Mouse (Mus musculus): ENCODE measurements around the gene 1700011L22Rik.

Gene 1700011L22Rik

DNA sequence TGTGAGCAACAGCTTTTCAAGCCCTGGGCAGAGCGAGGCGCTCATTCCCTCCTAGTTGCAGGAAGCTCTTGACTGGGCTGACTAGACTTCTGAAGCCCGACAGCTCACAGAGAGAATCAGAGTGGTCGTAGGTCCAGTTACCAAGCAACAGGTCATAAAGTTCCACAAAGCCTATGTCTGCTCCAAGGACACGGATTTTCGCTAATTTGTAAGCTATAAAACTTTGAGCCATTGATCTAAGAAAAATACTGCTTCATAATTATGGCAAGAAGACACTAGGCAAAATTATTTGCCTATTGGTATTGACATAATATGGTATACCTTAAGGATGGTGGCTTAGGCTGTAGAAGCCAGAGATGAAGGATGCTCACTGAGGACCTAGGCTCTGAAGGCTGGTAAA is at the start of gene 1700011L22Rik:
TSS of gene 1700011L22Rik (minus strand) at position 101 of the 400 bp plus-strand sequence.
- DNase-seq, result no peak

DNA sequence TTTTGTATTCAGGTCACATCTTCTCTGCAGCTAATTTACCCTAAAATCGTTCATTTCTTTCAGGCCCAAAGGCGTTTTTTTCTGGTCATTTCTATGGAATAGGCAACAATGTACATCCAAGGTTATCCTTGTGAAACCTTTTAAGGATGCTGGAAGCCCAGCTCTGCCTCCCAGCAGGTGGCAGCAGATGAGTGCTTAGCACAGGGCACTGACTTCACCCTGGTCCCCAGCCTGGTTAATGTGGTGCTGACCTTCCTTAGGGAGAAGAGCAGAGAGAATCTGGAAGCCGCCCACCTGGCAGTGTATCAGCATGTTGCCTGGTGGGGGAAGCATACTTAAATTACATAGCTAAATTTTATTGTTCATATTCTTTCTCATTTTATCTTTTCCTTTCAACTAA is 49.4 kb upstream of the 1700011L22Rik start:
- DNase-seq, result peak; percentile 84 to 88

DNA sequence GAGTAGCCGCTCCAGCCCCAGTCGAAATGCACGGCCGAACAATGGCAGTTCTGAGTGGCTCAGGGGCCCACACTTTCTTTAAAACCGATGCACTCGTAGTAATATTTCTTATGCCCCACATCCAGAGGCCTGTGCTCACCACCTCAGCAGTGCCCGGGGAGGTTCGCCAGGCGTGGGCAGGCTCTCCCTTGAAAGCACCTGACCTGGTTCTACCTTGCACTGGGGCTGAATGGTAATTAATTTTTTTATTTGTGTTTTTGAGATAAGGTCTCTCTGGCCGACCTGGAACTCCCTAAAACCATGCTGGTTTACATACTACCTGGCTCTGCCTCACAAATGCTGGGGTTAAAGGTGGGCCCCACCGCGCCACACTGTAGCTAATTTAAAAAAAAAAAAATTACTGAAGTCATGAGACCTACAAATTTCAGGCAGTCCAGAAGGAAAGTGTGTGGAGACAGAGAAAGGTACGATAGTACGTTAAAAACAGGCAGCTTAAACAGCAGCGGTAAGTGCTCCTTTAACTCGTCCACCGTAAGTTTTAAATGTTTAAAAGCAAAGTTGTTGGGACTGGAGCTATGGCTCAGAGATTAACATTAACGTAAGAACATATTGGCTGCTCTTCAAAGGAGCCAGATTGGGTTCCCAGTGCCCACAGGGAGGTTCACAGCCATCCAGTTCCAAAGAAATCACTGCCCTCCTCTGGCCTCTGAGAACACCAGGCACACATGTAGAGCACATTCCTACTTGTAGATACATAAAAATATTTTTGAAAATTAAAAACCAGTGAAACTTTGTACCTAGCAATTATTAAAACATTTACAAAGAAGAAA is 47.1 kb upstream of the 1700011L22Rik start:
- DNase-seq, result no peak

DNA sequence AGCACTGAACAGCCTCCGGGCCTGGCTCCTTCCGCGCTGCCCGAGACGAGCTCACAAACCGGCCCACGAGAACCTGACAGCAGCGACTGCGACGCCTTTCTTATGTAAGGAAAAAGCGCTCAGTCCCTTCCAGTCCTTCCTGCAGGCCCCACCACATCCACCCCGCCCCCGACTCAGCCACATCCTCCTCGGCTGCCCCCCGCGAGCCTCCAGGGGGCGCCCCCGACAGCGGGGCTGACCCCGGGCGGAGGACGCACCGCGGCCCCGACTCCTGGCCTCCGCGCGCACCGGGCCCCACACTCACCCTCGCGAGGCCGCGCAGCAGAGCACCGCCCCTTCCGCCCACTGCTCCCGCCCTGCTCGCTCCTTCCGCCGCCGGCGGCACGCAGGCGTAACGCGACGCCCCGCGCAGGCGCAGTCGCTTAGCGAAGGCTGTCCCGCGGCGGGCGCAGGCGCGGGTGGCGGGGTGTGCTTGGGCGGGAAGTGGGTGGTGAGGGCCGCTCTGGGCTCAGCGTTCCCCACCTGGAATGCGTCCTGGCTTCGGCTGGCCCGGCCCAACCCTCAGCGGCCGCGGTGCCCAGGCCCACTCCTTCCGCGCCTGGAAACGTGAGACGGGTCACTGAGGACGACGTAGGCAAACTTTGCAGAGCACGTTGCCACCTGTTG is 46.4 kb upstream of the 1700011L22Rik start, which contains the start of gene Mmaa:
TSS of gene Mmaa (minus strand) at position 328 of the 666 bp plus-strand sequence.
- peak; percentile 96 to 99 for DNase-seq

DNA sequence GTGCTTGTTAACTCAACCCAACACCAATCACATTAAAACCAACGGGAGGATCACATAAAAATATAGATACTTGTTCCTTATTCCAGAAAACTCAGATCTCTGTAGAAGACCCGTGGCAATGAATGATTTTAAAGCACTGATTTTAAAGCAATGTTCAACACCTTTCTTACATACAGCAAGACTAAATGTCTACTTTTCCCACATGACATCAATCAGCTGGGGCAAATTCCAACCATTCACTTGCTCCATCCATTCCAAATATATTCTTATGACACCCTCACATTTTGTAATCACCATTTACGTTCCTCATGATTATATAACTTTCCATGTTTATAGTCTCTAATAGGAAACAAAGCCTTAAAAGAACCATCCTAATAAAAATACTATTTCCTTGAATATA is 45.5 kb upstream of the 1700011L22Rik start:
- no peak for DNase-seq

DNA sequence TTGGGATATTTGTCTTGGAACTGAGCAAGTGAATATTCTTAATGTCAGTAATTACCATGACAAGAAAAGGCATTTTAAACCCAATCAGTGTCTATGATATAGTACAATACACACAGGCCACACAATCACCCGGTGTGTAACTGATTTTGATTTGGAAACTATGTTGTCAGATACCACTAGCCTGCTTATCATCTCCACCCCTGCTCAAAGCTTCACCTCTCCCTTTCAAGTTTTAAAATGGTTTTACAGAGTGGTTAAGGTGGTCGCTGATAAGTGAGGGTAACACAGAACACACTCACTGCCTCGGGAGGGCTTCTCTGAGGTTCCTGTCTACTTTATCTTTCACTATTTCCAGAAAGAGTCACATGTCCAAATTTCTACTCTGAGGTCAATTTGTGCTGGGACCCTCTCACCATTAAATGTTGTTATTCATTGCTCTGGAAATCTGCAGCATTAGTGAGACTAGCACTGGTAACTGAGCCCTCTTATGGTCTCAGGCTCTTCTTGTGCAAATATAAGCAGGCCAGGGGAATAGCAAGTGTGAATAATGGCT is 44.4 kb upstream of the 1700011L22Rik start:
- DNase-seq, result no peak

DNA sequence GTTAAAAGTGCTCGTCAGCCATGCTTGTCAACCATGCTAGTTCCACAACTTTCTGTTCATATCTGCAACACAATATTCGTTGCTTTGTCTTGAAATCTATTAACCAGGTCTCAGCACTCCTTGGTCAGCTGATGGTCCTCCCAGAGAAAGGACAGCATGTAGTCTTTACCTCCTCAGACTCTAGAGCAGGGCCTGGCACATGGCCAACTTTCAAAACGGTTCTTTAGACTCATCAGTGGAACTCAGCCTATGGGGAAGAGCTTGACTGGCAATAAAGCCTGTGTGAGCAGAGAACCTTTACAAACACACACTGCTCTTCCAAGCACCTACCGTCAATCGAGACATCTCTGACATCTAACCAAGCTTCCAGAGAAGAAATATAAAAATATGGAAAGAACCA is 41.2 kb upstream of the 1700011L22Rik start:
- DNase-seq, result peak; percentile 42 to 43

DNA sequence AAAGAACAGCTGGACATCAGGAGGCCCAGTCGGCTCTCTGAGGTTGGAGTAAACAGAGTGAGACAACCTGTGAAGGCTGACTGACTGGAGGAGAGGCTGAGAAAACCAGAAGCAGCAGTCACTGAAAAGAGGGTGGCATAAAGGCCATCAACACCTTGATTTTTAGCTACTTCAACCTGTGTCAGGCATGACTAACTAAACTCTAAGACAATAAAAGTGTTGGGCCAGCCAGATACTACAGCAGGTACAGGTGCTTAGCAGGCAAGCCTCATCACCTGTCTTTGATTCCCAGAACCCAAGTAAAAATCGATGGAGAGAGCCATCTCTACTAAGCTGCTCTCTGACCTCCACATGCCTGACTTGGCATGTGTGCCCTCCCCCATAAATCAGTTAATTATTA is 40.3 kb upstream of the 1700011L22Rik start:
- no peak for DNase-seq

DNA sequence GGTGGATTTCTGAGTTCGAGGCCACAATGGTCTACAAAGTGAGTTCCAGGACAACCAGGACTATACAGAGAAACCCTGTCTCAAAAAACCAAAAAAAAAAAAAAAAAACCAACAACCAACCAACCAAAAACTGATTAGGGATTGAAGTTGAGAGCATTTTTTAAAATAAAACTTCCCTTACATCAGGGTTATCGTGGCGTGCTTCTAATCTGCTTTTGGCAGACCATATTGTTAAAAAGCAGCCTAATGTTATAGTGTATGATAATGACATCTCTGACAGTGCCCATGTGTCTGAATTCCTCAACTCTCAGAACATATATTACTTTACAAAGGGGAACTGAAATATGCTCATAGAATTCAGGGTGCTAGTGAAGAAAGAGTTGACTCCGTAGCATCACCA is 39.9 kb upstream of the 1700011L22Rik start:
- DNase-seq, result no peak

DNA sequence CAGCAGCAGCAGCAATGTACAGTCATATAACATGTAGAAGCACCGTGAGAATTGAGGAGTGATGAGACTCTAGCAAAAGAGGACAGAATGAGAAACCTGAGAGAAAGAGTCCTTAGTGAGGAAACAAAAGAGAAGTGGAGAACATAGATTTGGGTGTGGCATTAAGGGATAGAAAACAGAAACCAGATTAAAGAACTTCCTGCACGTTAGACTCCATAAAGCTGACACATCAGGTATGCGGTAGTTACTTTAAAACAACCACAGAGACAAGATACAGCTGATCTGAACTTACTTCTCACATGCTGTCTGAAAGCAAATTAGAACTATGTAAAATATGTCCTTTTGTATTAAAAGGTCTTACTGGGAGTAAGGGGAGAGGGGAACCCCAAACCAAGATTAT is 38.1 kb upstream of the 1700011L22Rik start:
- no peak for DNase-seq

DNA sequence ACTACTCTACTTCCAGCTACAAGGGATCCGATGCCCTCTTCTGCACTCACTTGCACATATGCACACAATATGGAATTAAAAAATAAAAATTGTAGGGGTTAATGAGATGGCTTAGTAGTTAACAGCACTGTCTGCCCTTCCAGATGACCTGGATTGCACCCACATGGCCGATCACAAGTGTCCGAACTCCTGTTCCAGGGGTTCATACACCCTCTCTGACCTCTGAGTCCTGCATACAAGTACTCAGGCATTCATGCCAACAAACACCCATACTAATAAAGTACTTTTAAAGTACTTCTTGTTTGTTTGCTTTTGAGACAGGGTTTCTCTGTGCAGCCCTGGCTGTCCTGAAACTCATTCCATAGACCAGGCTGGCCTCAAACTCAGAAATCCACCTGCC is 36.3 kb upstream of the 1700011L22Rik start:
- no peak for DNase-seq

DNA sequence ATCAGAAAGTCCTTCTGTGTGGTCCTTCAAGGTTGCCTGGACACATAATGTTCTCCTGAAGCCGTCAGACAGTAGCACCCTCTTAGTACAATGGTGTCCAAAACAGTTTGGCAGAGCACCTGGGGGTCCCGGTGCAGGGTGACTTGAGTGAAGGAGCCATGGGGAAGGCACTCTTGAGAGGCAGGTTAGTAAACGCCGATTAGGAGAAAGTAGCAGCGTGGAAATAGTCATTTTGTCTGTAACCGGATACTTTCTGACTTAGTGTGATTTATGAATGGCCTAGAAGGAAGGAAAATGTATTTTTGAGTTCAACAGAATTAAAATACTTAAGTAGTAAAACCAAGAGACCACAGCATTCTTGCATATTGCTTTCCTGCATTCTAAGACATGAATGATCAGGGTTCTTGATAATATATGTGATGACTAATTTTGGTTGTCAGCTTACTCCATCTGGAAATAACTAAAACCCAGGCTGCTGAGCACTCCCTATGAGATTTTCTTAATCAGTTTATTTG is 33.1 kb upstream of the 1700011L22Rik start:
- no peak for DNase-seq

DNA sequence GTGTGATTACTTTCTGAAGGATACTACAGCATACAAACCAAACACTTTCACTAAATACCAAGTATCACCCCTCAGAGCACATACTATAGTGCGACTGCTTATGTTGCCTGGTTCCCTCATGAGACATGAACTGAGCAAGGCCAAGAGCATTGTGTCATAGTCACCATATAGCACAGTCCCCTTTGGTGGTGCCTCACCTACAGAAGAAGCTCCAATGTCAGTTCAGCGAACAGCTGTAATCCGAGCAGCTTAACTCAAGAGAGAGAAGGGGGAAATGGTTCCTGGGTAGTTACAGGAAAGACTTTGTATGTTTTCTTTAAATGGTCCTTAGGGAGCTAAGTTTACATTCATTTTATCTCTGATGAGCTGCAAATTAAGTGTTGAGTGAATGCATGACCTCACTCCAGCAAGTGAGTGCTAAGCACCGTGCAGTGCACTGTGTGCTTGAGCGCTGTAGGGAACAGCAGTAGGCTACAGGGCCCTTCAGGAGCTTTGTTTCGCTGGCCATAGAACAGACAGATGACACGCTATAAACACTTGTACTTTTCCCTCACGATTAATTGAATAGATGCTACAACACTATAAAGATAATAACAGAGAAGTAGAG is 29.0 kb upstream of the 1700011L22Rik start:
- DNase-seq, result no peak

DNA sequence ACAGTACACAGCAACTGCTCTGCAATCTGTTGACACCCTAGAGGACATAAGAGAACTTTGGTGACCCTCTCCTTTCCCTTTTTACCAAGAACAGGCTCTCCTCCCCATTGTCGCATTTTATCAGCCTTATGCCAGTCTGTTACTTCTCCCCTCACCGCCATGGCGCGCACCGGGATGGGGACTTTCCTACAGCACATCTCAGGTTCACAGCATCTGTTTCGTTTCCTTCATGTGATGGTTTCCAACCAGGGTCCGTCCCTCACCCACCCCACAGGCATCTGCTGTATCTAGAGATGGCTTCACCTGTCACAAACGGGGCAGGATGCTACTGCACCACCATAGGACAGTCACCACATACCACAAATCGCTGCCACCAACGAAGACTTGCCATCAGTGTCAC is 26.6 kb upstream of the 1700011L22Rik start:
- DNase-seq, result no peak

DNA sequence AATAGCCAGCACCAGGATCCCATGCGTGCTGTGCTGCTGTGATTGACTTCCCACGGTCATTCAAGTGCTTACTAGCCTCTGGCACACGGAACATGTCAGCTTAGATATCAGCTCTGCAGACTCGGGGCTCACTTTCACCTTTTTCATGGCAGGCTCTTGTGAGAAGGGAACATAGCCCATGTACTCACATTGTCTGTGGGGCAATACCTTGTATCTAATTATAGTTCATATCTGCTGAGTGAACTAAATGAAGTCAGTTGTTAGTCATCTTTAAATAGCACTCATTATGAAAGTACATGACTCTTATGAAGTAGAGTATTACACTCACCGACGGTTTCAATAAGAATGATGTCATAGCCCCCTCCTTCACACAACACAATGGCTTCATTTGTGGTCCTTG is 25.4 kb upstream of the 1700011L22Rik start:
- no peak for DNase-seq

DNA sequence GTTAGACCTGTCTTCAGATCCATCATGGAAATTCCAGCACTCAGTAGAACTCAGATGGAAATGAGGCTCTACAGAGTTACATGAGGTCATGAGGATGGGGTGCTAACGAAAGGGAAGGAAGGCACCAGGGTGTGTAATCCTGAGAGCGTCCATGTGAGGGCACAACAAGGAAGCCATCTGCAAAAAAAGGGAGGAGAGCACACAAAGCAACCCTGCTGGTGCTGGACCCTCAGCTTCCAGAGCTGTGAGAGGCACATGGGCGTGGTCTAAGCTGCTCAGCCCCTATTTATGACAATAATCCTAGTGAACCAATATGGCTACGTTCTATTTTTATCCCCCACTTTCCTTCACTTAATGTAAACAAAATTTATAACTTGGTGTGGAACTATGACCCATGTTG is 24.3 kb upstream of the 1700011L22Rik start:
- no peak for DNase-seq

DNA sequence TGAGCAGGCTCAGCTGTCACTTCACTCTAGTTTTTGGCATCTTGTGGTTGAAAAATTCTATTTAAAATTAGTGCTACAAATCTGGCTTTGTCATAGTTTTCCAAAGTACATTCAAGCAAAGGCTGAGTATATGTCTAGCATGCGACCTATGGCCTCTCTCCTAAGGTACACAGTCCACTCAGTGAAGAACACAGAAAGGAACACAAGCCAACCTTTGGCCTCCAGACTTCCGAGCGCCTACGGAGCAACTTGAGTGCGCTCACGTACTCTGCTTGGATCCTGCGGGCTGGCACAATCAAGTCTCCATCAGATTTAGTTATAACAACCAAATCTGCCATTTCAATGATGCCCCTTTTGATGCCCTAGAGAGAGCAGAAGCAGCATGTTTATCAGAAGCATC is 20.6 kb upstream of the 1700011L22Rik start:
- DNase-seq, result peak in 1 of 2 experiments; percentile 4

DNA sequence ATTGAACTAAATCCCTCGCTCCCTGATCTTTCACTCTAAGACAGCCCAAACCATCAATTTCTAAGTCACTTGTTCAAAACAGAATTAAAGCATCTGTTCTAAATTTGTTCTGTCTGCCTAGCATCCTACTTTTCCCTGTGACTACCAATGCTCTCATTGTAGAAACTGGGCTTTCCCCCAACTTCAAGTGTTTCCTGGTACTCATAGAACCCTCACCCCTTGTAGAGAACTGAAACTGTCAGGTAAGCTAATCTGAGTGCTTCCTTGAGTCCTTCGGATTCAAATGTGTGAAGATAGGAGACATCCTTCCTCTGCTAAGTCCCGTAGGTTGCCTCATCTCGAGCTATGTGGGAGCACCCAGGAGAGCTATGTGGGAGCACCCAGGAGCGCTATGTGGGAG is 13.6 kb upstream of the 1700011L22Rik start:
- no peak for DNase-seq

DNA sequence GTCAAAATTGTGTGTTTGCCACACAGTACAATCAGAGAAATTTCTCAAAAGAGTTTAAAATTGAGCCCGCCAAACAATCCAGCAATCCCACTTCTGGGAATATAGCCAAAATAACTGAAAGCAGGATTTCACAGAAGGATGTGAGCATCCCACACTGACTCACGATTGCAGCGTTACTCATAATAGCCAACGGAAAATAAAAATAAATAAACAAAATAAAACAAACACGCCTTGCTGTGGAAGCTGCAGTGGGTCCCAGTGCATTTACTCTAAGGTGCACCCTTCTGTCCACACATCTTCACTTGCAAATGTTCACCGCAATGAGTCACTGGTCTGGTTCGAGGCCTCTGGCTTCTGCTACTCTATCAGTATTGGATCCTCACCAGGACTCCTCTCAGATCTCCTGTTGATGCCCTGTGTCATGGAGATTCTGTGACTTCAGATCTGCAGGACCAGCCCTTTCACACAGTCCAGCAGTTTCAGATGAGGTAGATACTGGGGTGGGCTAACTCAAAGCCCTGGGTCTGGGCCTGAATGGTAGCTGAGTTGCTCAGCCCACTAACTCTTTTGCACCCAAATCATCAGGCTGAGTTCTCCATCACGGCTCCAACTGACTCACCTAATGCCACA is 7.8 kb upstream of the 1700011L22Rik start:
- no peak for DNase-seq

DNA sequence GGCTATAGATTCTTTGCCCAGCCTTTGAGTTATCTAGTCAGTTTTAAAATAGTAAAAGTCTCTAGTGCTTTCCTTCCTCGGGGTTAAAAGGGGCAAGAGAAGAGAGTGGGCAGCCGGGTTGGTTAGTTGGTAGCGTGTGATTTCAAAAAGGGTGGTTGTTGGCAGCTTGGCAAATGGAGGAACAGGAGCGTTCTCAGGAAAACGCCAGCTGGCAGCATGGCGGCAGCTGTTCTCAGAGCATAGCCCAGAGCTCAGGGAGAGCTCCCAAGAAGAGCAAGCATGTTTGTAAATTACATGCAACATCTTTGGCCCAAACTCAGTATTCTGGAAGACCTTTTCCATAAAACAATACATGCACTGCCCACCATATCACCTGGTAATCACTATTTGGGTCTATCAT is 5.4 kb upstream of the 1700011L22Rik start:
- DNase-seq, result no peak

DNA sequence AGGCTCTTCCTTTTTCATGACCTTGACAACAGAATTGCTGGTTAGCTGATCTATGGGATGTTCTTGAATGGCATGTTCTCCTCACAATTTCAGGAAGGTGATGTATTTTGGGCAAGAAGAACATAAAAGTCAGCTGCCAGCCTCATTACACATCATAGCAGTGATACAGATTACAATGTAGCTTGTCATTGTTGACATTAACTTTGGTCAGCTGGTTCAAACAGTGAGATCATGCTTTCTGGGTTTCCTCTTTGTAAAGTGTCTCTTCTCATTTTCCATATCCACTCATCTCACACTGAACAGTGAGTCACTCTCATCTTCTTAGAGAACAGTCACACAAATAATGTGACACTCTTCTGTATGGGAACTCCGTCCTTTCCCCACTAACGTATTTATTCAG is 4.9 kb downstream of the 1700011L22Rik start:
- no peak for DNase-seq

DNA sequence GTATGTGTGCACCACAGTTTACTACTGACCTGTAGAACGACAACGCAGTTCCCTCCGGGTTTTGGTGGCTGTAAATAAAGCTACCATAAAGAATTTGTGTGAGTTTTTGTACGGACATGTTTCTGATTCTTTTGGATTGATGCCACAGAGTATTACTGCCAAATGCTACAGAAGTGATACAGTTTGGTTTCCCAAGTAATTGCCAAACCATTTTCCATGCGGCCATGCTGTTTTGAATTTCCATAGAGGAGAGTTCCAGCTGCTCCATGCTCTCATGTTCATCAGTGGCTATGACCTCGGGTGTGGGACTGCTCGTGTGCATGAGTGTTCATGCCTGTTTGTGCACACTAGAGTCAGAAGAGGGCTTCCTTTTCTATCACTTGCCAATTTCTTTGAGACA is 8.4 kb downstream of the 1700011L22Rik start:
- no peak for DNase-seq

DNA sequence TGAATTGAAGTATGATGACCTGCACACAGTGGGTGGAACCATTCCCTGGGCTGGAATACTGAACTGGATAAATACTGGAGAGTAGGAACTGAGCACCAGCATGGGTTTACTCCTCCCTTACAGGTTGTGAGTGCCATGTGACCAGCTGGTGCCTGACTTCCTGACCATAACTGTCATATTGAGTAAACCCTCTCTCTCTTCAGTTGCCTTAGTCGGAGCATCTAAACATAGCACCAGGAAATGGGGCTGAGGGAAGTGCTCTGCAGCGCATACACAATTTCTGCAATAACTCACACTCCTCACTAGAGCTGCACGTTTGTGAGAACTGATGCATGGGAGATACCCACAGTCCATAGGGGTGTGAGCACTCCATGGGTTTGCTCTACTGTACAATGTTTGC is 9.1 kb downstream of the 1700011L22Rik start:
- DNase-seq, result no peak
